Mouse (Mus musculus) kidney, postnatal 0 days (tissue): ENCODE data around the gene Ccdc115. TPM values are rescaled to one million over a fixed set of nuclear protein-coding genes. Genes with fewer than 3 reads are reported as not detected.
A peak's percentile ranks its signal among the peaks of the same experiment; 100 is the strongest.

Experiments used
- ATAC-seq: fragments of 200-750 bp; cut with Nextera tagmentation; replicated peaks from 2 replicates; pipeline ENCODE4 v1.8.0; 2017; ENCODE audit warnings: low read depth, moderate number of reproducible peaks, moderate TSS enrichment, moderate library complexity; ENCODE audit not compliant: low FRiP score
- DNase-seq: peaks from one replicate; pipeline ENCODE4 v3.0.0-alpha.2; 2016; ENCODE audit warnings: low spot score
- H3K27ac ChIP-seq: fragments of 300-500 bp; sonication (generic); 2 replicates; pipeline ENCODE4 v1.5.1; 2014; ENCODE audit warnings: mild to moderate bottlenecking
- H3K27me3 ChIP-seq: fragments of 300-500 bp; sonication (generic); 2 replicates; pipeline ENCODE4 v1.6.1; 2014; ENCODE audit warnings: low read length, mixed read lengths; ENCODE audit not compliant: insufficient read depth
- H3K36me3 ChIP-seq: fragments of 300-500 bp; sonication (generic); 2 replicates; pipeline ENCODE4 v1.6.1; 2014; ENCODE audit warnings: low read length, mixed read lengths; ENCODE audit not compliant: insufficient read depth
- H3K4me1 ChIP-seq: fragments of 300-500 bp; sonication (generic); replicated peaks from 2 replicates; pipeline ENCODE4 v1.6.1; 2014; ENCODE audit warnings: antibody characterized with exemption, low read length, mixed read lengths; ENCODE audit not compliant: insufficient read depth
- H3K4me2 ChIP-seq: fragments of 300-500 bp; sonication (generic); 2 replicates; pipeline ENCODE4 v1.6.1; 2014; ENCODE audit warnings: mild to moderate bottlenecking, low read length, moderate library complexity, mixed read lengths
- H3K4me3 ChIP-seq: fragments of 300-500 bp; sonication (generic); replicated peaks from 2 replicates; pipeline ENCODE4 v1.5.1; 2014; ENCODE audit warnings: low read depth, low read length
- H3K9ac ChIP-seq: fragments of 300-500 bp; sonication (generic); 2 replicates; pipeline ENCODE4 v1.6.1; 2014; ENCODE audit warnings: low read depth, low read length
- H3K9me3 ChIP-seq: fragments of 300-500 bp; sonication (generic); replicated peaks from 2 replicates; pipeline ENCODE4 v1.6.1; 2016; ENCODE audit warnings: low read length, inconsistent platforms, mixed read lengths
- CTCF ChIP-seq: IDR thresholded peaks from 2 replicates; pipeline ENCODE4 v1.5.1; 2016; ENCODE audit warnings: antibody characterized with exemption, low read depth, mild to moderate bottlenecking, moderate library complexity
- WGBS: fragments of 180-500 bp; shearing (Covaris S2); extraction: QIAGEN DNeasy Blood & Tissue Kit; methylation state at CpG from one replicate; pipeline ENCODE4 v1.1.7; 2014; 5-methylcytosine and 5-hydroxymethylcytosine counted together
- polyA plus RNA-seq: library from polyadenylated mRNA; unstranded; fragments of >200 nt; fragmentation: Nextera tagmentation; extraction: Ambion mirVana; gene quantifications from 2 replicates; pipeline ENCODE4 v1.2.1, GENCODE M21; 2015

The Ccdc115 gene
- polyA plus RNA-seq: 42.7 and 42.8 TPM in 2 replicates

DNA sequence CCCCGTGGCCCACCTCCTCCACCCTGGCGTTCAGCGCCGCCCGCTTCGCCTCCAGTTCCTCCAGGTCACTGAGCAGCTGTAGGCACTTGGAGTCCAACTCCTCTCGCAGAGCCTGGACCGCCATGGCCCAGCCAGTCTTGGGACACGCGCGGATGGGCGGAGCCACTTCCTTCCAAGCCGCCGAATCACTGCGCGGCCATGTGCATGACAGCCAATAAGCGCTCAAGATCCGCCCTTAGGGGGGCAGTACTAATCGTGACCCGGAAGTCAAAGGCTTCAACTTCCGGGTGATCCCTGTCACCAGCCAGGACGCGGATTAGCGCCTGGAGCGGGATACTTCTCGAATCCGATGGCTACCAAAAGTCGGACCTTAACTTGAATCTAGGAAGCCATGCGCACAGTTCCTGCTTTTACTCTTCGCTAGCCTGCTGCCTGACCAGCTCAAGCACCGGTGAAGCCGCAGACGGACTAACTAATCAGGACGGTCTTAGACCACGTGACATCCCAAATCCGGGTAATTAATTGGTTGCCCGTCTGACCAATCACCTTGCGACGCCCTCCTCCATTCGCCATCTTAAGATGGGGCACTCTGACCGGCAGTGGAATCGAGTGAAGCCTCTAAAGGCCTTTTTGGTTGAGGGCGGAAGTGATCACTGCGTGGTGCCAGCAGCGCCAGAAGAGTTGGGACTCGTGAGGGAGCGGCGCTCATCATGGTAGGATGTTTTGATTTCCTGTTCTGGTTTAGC, at the start of gene Ccdc115, which contains the start of gene Imp4:
Gene Ccdc115 (minus strand): TSS at position 458 of the 746 bp plus-strand sequence.
Gene Imp4 (plus strand): TSS at position 637 of the 746 bp plus-strand sequence.
- Histone ChIP-seq H3K27ac (peak within 1 kb of the TSS; percentile 78), H3K4me1 (peaks cover 8% of the 10 kb centered on the region; the same call in 1 of the 2 replicates), H3K36me3 (peaks cover 19% of the 10 kb centered on the region), H3K9ac (peak within 1 kb of the TSS; percentile 70), H3K27me3 (no peaks in the 10 kb centered on the region), H3K4me3 (peak within 1 kb of the TSS; percentile 73), H3K9me3 (no peaks in the 10 kb centered on the region), H3K4me2 (peak within 1 kb of the TSS; percentile 84)
- WGBS: under 1% methylated on average over 48 of the region's 48 CpGs
- no peak for TF ChIP-seq CTCF
- ATAC-seq (peak; percentile 97), DNase-seq (peak; percentile 100)

DNA sequence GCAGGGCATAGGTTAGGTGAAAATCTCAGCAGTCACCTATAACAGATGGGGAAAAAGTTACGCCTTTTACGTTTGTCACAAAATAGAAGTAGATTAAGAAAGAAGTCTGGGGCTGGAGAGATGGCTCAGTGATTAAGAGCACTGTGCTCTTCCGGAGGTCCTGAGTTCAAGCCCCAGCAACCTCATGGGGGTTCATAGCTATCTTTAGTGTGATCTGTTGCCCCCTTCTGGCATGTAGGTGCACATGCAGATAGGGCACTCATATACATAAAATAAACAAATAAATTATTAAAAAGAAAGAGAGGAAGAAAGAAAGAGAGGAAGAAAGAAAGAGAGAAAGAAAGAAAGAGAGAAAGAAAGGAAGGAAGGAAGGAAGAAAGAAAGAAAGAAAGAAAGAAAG, 47.9 kb upstream of the Ccdc115 start:
- 90% methylated on average over 3 of the region's 3 CpGs for WGBS
- DNase-seq (no peak), ATAC-seq (no peak)
- Histone ChIP-seq H3K9ac (no peak overlapping the region), H3K36me3 (no peaks in the 10 kb centered on the region), H3K4me2 (no peak overlapping the region), H3K27ac (no peak overlapping the region), H3K4me1 (peaks cover 7% of the 10 kb centered on the region; the same call in 1 of the 2 replicates), H3K9me3 (no peaks in the 10 kb centered on the region), H3K4me3 (no peak overlapping the region), H3K27me3 (no peaks in the 10 kb centered on the region)
- no peak; the same call in 1 of the 2 replicates for TF ChIP-seq CTCF

DNA sequence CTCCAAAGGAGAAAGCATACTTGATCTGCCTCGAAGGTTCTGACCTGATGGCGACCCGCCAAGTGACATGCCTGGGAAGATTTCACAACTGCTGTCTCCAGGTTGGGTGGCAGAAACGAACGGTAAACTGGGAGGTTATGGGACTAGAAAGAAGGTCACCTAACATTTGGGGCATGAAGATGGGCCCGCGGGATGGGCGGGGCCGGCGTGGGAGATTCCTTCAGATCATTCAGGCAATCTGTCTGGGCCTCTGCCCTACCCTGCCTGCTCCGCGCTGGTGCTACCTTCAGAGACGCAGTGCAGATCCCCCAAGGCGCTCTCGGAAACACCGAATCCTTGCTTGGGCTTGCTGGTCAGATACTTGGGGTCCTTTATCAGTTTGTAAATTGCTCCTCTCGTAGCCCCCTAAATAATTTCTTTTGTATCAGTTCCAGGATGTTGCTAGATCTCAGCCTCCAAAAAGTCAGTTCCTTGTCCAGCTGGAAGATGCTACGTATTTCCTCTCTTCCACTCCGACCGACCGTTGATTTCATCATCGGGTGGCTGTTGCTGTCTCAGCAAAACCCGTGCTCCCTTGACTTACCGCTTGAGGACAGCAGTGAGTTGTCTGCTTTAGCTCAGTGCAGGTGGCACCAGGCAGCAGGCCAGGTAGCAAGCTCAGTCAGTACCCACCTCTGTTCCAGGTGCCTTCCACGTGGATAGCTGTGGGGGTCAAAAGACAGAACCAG, 46.2 kb upstream of the Ccdc115 start:
- peaks cover 7% of the 10 kb centered on the region; the same call in 1 of the 2 replicates for H3K4me1 ChIP-seq
- 5% methylated on average over 25 of the region's 25 CpGs for WGBS
- no peaks in the 10 kb centered on the region for H3K9me3 ChIP-seq
- H3K4me3 ChIP-seq: peak overlapping the region; percentile 13
- H3K36me3 ChIP-seq: no peaks in the 10 kb centered on the region
- peak overlapping the region; percentile 54 for H3K4me2 ChIP-seq
- H3K27me3 ChIP-seq: no peaks in the 10 kb centered on the region
- H3K27ac ChIP-seq: no peak overlapping the region
- ATAC-seq: peak; percentile 43; the same call in 1 of the 2 replicates
- TF ChIP-seq CTCF: peak; percentile 72
- no peak overlapping the region for H3K9ac ChIP-seq
- peak; percentile 61 for DNase-seq

DNA sequence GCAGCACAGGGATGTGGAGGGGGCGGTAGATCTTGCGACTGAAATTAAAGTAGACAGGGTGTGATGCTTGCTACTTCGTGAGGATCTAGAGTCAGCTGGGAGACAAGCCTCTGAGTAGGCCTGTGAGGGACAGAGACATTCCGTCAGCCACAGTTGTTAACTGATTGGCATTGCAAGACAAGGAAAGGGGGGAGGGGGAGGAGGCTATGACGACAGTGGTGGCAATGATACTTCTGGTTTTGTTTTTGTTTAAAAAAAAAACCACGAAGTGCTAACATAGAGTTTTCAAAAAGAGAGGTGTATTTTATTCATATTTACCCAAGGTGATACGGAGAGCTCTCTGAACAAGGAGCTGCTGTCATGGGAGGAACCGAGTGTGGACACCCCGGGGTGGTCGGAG, 45.0 kb upstream of the Ccdc115 start:
- ATAC-seq: no peak
- H3K4me1 ChIP-seq: peaks cover 7% of the 10 kb centered on the region; the same call in 1 of the 2 replicates
- no peak overlapping the region for H3K4me2 ChIP-seq
- H3K27me3 ChIP-seq: no peaks in the 10 kb centered on the region
- no peak for DNase-seq
- H3K9me3 ChIP-seq: no peaks in the 10 kb centered on the region
- H3K4me3 ChIP-seq: no peak overlapping the region
- WGBS: 69% methylated on average over 10 of the region's 10 CpGs
- no peaks in the 10 kb centered on the region for H3K36me3 ChIP-seq
- H3K27ac ChIP-seq: no peak overlapping the region
- no peak for TF ChIP-seq CTCF
- H3K9ac ChIP-seq: no peak overlapping the region

DNA sequence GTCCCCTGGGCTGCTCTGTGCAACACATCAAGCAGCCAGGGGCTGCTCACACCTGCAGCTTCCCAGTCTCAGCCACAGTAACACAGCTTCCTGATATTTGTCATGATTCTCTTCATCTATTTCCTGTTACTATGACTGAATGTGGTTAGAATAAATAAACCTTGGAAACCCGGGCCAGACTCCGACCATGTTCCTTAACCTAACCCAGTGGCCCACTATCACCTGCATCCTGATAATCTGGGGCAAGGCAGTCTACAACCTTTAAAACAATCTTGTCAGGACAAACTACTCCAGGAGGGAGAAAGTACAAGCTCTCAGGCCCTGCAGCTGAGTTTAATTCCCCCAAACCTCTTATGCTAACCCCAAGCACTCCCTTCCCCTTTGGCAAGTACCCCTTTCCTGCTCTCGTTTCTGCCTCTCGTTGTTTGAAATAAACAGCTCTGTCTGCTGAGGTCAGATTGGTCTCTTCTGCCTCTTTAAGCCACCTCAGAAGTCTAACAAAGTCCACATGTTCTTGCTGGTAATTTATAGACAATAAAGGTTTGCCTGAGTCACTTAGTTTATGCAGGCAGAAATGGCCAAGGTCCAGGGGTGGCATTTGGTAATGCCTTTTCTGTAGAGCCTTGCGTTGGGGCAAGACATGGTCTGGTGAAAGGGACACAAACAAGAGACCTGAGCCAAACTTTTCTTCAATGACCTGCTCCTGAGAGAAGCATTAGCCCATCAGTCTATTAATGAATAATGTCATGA, 42.6 kb upstream of the Ccdc115 start:
- no peak for DNase-seq
- H3K9ac ChIP-seq: no peak overlapping the region
- H3K36me3 ChIP-seq: no peaks in the 10 kb centered on the region
- peaks cover 7% of the 10 kb centered on the region; the same call in 1 of the 2 replicates for H3K4me1 ChIP-seq
- ATAC-seq: no peak
- H3K4me2 ChIP-seq: no peak overlapping the region
- TF ChIP-seq CTCF: no peak
- H3K4me3 ChIP-seq: no peak overlapping the region
- H3K9me3 ChIP-seq: no peaks in the 10 kb centered on the region
- H3K27ac ChIP-seq: no peak overlapping the region
- WGBS: 56% methylated on average over 5 of the region's 5 CpGs
- no peaks in the 10 kb centered on the region for H3K27me3 ChIP-seq

DNA sequence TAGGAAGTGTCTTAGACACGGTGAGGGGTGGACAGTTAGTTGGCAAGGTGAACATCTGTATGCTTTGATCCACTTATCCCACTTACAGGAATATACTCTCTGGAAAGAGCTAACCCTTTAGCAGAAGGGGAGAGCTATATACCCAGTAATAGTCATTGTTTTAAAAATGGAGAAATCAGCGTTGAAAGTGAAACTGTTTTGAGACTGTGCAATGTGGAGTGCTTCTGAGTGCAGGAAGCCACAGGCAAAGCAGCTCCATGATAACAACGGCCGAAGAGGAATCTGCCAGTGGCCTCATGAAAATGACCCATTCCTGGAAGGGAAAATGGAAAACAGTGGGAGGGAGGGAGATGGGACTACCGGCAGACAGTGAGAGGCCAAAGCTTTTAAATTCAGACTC, 41.3 kb upstream of the Ccdc115 start:
- ATAC-seq: no peak
- Histone ChIP-seq H3K27me3 (no peaks in the 10 kb centered on the region), H3K36me3 (no peaks in the 10 kb centered on the region), H3K9me3 (no peaks in the 10 kb centered on the region), H3K4me2 (no peak overlapping the region), H3K4me1 (peaks cover 7% of the 10 kb centered on the region; the same call in 1 of the 2 replicates), H3K27ac (no peak overlapping the region), H3K4me3 (no peak overlapping the region), H3K9ac (no peak overlapping the region)
- TF ChIP-seq CTCF: no peak
- no peak for DNase-seq
- WGBS: 78% methylated on average over 5 of the region's 5 CpGs
